Mouse (Mus musculus): ENCODE data around the gene Gm49601.

Gm49601 gene

DNA sequence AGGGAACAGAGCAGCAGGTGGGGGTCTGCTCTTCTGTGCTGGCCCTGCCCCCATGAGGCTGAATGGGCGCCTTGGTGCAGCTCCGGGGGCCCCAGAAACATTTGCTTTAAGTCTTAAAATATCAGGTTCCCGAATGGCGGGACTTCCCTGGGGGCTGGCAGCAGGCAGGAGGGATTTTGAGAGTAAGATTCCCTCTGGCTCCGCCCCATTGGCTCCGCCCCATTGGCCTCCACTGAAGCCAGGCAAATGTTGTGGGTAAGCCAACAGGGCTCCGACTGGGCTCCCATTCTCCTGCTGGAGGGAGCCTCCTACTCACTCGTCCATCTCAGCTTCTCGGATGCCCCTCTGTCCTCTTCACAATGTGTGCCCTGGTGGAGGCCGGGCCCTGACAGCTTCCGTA, 18.0 kb downstream of the Gm49601 start:
- no peak for DNase-seq (ENCODE audit: low spot score)

DNA sequence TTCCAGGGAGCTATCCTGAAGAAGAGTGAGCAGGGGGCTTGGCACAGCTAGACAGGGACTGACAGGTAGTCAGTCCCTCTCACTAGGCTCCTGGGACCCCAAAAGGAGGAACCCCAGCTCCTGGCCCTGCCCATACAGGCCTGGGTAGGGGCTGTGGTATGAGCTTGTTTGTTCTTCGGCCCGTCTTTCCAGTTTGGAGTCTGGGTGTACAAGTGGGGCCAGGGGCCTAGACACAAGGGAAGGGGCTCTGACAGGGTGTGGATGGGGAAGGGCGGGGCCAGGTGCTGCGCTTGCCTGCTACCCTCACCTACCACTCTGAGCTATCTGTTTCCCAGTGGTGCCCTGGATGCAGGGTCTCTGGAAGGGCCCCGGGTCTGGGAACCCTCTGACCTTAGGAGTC, 20.5 kb downstream of the Gm49601 start:
- no peak for DNase-seq (ENCODE audit: low spot score)

DNA sequence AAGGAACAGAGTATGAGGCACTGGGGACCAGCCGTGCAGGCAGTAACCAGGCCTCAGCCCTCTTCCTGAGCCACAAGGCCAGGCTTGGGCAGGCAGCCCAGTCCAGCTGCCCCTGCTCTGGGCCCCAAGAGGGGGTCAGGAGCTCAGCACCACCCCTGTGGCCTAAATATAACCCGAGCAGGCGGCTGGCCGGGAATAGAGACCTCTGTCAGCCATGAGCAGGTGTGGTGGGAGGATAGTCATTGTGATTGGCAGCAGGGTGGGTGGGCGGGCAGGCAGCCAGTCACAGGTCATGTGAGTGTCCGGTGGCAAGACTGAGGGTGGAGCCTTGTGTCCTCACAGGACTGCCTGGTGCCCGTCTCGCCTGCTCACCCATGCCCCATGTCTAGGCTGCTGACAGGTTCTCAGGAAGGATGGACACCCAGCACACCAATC, 21.9 kb downstream of the Gm49601 start:
- DNase-seq (ENCODE audit: low spot score), result peak; percentile 69

DNA sequence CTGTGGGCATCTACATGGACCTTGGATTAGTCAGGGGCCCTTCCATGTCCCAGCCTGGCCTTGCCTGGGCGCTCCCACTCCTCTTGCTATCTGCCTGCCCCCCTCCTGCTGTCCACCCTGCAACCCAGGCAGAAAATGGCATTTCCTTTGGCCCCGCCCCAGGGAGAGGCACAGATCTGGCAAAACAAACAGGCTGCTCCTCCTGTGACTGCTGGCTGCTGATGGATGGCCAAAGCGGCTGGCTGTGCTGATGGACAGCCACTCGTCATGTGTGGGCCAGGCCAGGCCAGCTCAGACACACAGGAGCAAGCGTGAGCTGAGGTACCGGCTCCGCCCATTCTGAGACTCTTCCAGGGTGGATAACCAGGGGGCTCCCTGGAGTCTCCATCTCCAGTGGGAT, 24.8 kb downstream of the Gm49601 start:
- peak; percentile 31 for DNase-seq (ENCODE audit: low spot score)

DNA sequence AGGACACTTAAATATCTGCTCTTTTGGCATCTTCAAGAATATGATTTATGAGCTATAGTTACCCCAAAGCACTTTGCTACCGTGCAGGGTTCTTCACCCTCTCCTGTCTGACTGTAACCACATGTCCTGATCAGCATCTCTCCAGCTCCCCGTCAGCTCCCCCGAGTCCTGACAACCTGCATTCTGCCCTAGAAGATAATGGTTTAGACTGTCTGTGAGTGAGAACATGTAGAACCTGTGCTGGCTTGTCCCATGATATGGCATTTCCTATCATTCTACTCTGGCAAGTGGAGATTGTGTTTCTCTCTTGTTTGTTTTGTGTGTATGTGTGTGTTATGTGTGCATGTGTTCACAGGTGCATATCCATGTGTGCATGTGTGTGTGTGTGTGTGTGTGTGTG, 28.2 kb downstream of the Gm49601 start:
- DNase-seq (ENCODE audit: low spot score), result no peak

DNA sequence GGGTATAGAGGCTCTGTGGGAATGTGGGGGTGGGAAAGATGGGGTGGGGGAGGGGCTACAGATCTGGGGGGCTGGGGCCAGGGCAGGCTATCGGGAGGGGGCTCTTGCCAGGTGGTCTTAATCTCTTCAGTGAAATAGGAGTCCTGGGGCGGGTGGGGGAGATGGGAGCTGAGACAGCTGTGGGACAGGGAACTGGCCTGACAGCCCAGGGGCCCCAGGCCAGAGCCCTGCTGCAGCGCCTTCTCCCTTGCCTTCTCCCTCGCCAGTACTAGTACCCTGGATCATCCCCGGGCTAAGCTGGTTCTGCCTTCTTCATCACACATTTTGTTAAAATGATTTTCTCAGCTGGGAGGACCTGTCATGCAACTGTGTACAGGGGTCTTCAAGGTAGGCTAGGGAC, 30.0 kb downstream of the Gm49601 start:
- no peak for DNase-seq (ENCODE audit: low spot score)

DNA sequence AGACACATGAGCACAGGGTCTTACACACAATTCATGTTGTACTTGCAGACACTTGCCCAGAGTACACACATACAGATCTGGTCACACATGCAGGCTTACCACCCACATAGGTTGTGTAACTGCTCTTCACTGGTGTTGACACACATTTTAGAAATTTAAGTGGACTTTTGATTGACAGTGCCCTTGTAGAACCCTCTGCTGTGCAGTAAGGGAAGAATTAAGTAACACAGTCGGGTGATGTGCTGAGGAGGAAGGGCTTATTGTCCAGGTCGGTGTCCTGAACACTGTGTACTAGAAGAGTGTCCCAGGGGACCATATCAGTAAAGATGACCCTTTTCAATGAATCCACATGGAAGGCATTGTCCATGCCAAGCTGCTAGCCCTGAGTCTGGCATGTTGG, 32.3 kb downstream of the Gm49601 start:
- DNase-seq (ENCODE audit: low spot score), result no peak

DNA sequence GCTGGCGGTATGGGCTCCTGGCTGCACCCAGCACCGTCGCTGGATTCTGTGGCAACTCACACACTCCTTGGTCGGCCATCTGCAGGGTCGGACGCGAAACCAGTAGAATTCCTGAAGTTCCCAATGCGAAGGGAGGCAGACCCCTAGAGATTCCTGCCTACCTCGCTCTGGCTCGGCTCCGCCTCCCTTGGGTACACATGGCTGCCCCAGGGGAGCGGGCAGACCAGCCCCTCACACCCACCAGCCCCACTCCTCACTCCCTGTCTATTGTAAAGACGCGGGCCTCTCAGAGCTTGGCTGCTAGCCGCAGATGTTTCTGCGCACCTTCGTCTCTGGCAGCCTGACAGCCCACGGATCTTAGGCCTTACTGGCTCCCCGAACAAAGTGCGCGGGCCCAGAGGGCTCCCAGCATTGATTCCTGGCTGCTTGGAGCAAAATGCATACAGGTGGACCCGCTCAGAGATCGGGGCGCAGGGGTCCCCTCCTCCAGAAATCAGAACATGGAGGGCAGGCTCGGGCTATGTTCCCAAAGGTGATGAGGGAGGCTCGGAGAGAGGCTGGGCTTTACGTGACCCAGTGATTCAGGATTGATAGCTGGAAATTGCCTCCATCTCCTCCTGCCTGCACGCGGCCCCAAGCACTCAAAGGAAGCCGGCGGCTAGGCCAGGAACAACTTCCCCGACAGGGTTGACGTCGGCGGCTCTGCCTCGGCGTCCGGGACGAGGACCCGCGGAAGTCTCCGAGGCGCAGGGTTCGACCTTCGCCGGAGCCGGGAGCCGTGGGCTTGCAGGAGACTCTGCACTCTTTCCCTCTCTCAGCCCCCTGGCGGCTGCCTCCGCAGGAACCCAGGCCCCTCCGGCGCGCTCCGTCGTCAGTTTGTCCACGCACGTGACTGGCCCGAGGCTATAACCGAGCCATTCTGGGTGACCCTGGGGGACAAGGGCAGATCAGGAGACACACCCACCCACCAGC, 34.9 kb downstream of the Gm49601 start:
- DNase-seq (ENCODE audit: low spot score), result peak; percentile 40

DNA sequence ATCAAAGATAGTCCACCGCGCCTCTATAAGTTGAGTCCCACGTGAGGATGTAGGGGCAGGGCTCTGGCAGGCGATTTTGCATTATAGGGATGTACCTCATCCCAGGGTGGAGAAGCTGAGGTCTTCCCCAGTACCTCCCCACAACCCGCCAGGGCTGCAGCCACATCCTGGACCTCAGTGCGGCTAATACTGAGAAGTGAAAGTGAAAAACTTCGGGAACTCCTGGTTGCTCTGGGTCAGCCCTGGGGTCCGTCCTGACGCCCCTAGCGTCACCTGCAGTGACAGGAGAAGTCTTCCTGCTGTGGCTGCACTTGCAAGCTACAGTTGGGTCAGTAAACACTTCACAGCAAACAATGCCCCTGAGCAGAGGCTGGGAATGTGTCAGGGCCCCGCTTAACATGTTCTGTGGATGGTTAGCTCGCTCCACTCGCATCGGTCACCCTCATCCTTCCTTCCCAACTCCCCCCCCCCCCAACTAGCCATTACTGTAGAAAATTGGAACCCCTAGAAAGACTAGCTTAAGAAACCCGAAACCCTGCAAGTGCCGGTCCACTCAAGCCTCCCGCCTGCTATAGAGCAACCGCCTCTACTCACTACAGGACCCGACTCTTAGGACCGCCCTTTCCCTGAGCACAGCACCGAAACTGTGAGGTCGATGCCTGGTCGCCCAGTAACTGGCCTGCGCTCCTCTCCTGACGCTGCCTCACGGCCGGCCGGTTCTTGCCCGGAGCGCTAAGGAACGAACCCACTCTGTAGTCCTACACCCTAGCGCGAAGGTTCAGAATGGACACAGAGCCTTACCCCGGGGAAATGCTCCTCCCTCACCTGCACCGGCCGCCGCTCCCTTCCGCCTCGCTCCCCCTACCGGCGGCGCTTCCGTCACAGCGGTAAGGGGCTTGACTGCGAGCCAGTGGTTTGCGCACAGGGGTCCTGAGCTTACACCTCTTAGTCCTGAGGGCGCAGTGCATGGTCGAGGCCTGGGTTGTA, 36.1 kb downstream of the Gm49601 start, which contains the start of gene Tbx1:
Tbx1 (minus strand) TSS at position 868 of the 987 bp plus-strand sequence.
- peak; percentile 45 for DNase-seq (ENCODE audit: low spot score)

DNA sequence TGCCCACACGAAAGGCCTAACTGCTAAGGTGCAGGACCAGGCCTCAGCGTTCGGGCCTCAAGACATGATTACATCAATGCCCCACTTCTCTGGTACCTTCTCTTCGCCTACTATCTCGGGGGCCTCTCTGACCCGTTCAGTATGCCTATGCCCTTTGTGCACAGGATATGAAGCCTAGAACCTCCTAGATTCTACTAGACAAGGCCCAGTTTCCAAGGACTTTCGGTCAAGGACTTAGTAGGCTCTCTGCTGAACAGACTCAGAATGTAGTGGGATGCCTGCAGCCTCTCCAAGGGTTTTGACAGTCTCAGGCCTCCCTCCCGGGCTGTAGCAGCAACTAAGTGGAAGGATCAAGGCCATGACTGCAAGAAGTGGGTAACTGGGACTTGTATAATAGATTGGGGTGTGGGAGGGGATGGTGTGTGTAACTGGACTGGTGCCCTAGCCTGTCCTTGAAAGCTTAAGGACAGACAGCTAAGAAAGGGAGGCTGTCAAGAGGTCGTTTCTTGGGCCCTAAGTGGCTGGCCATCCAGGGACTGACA, 37.1 kb downstream of the Gm49601 start:
- no peak for DNase-seq (ENCODE audit: low spot score)

DNA sequence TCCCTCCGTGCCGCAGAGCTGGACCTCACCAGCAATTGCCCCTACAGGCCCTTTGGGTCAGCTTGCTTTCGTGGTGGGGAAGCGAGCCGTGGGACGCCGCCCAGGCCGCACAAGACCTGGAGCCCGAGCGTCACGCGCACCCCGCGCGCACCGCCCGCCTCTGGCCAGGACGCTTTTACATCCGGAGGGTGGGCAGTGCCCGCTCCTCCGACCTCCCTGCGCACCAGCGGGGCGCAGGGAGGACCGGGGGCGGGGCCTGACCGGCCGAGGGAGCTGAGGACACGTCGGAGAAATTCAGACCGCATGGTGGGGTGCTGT, 37.5 kb downstream of the Gm49601 start:
- DNase-seq (ENCODE audit: low spot score), result peak; percentile 67

DNA sequence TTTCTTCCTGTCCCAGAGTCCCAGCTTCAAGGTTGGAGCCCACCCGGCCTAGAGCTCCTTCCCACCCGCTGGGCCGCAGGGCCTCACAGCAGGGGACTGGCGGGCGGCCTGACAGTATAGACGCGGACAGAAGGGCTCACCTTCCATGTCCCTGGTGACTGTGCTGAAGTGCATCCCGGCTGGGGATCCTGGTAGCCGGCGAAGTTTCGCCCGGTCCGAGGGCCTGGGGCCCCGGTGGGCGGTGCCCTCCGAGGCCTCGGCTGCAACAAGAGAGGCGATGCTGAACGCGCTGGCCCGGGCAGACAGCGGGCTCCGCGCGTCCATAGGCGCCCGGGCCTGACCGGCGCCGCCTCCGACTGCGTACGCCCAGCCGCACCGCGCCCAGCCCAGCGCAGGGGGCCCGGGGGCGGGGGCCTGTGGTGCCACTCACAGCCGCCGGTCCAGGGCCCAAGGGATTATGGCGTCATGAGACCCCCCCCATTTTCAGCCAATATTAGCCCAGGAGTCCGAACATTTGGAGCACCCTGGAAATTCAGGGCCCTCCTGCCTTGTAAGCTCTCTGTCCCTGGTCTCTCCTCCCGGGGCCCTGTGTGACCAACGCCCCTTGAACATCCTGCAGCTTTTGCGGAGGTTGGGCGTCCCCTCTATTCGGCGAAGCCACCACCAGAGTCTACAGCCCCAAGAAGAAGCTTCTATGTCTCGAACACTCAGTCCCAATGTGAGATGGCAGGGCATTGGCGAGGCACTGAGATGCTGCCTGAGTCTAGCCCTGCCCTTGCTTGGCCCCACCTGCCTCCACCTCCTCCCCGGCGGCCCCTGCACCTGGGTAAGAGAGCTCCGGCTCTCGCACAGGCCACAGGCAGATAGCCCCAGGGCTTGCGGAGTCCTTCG, 38.1 kb downstream of the Gm49601 start:
- peak; percentile 52 for DNase-seq (ENCODE audit: low spot score)

DNA sequence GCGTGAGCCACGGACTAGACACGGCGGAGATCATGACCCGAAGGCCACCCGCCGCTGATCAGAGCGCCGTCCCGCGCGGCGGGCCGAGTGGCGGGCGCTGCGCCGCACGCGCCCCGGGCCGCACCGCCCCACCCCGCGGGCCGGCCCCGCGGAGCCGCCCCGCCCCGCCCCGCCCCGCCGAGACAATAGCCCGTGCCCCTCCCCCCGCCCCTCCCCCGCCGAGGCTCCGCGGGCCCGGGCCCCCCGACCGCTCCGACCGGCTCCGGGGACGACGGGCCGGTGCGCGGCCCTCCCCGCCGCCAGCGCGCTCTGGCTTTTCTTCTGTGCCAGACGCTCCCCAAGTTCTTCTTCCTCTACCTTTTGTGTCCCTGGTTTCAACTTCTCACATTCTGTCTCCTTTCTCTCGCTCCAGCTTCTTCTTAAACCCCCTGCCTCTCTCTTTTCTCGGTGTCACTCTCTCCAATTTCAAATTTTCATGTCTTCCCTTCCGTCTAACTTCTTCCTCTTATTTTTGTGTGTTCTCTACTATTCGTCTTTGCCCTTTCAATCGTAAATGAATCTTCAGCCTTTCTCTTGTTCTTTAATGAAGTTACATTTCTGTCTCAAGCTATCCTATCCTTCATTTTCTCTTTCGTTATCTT, 39.2 kb downstream of the Gm49601 start:
- no peak for DNase-seq (ENCODE audit: low spot score)

DNA sequence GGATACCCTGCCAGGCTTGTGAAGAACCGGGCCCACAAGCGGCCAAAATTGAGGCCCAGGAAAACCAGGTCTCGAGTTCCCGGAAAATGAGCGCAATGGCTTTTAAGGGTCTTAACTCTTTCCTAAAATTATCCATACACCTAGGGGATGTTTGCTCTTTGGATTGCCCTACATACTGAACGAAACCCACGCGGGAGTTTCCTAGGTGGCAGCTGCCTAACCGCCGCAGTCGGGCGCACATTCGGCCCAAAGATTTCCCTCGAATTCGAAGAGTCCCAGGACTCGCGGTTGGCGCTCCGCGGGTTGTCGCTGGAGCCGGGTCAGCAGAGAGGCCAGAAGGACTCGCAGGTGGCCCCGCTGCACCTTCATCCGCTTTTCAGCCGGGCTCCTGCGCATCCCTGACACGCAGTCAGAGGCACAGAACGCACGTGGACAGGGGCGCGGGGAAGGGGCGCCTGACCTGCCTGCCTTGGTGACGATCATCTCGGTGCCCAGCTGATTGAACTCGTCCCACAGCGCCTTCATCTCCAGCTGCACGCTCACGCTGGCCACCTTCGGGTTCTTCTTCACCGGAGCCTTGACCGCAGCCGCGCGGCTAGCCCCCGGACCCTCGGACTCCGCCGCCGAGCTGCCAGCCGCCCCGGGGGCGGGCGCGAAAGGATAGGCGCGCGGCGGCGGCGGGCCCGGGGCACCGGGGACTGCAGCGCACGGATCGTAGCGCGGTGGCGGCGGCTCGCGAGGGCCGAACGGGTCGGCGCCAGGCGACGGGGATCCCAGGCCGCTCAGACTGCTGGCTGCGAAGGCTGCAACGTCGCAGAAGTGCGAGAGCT, 39.9 kb downstream of the Gm49601 start:
- no peak for DNase-seq (ENCODE audit: low spot score)

DNA sequence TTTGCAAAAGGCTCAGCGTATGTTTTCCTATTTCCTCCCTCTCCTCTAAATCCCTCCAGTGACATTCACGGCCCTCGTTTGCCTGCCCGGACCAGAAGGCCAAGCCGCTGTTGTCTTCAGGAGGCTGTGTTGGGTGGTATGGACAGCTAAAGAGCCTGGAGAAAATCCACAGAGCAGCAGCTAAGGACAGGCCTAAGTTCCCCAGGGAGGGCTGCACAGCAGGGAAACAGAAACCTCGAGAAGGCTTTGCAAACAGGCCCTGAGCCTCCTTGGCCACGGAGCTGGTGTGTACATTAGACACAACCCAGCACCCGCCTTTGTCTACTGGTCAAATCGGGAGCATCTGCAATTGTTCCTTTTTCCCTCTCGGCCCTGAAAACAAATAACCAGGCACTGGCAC, 40.6 kb downstream of the Gm49601 start:
- DNase-seq (ENCODE audit: low spot score), result peak; percentile 47

DNA sequence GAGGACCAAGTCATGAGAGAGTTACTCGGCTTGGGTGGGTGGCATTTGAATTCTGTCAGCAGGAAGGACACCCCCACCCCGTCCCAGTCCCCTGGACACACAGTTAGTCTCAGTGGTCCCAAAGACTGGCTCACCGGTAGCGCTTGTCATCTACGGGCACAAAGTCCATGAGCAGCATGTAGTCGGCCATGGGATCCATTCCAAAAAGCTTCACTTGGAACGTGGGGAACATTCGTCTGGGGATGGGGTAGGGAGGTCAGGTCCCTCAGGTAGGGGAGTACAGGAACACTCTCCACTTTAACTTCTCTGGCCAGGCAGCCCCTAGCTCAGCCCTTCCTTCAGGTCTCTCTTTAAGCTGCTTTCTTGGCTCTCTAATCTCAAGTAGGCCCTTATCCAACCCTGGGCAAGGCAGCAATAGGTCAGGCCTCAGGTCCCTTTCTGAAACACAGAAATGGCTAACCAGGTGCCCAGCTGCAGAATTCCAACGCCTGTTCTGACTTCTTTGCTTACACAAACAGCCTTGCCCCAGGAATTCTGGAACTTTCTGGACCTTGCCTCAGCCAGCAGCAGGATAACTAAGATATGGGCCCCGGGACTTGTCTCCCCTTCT, 41.2 kb downstream of the Gm49601 start:
- DNase-seq (ENCODE audit: low spot score), result no peak

DNA sequence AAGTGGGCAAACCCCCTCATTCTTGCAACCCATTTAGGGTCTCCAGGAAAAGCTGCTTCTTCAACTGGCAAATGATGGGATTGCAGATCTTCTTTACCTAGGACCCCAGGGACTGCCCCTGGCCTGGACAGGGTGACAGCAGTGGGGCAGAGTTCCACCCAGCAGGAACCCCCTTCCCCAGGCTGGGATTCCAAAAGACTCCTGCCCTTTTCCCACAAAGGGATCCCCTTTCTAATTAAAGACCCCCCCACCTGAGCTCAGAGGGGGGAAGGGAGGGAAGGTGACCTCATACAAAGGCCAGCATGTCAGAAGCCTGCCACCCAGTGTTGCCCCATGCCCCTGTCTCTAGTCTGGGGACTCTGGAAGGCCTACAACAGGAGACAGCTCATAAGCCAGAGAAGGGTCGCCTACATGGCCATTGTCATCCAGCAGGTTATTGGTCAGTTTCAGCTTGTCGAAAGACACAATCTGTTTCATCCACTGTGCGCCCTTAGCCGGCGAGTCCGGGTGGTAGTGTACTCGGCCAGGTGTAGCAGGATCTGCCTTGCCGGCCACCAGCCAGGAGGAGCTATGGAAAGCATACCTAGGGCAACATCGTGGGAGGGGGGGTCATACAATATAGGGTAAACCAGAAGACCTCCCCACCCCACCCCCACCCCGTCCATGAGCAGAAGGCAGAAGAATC, 42.4 kb downstream of the Gm49601 start:
- no peak for DNase-seq (ENCODE audit: low spot score)

DNA sequence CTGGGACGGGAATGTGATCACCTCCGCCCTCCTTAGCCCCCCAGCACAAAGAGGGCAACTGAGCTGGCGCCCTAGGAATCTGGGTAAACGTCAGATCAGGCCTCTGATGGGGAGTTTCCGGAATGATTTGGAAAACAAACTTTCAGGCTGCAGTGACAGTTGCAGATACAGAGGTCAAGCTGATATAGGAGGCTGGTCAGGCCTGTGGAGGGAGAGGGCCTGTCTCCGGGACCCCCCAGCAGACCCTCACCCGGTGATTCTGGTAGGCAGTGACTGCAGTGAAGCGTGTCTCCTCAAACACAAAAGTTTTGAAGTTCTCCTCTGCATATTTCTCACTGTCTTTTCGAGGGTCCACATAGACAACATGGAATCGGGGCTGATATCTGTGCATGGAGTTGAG, 43.1 kb downstream of the Gm49601 start:
- DNase-seq (ENCODE audit: low spot score), result no peak

Data from MN1 (cell line).